In the genomic region with DNA sequence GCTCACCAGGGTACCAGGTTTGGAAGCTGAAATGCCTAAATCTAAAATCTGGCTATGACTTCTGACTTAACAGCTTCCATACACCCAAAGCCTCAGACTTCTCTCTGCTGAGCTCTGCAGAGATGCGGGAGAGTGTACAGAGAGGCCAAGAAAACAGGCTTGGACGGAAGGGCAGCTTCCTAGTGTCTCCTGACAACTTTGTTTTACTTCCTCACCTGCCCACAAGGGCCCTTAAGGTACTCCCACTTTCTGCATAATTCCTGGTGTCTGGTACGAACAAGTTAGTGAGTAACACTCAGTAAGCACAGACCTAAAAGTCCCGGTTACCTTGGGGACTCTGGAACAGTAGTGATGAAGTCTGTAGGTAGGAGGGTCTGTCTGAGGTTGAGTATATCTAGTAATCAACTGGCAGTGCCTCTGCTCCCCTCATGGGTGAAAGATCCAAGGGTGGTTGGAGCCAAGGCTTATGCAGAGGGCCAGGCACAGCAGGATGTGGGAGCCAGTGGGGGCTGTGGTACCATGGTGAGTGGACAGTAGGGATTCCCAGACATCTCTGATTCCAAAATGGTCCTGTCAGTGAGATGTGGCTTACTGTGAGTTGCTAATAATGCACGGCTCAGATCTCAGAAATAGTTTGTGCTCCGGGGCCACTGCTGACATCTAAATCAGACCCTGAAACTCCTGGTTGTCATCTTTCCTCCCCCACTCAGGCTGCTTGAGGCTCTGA, we compare ENCODE assay signal across 10 mouse cellular contexts. TPM values are rescaled to one million over a fixed set of nuclear protein-coding genes. Genes with fewer than 3 reads are reported as not detected.
DNase-seq lines count a peak whose midpoint lies in the region; ATAC-seq and TF ChIP-seq lines count a peak whose summit lies in the region.
"Had no signal": no experiment of that assay in that cellular context is flagged by ENCODE, and none has a peak within 500 bp of the region (broad histone marks: within the 10 kb centered on the region; RNA-seq: fewer than 3 reads in every experiment).

No protein-coding gene starts in this region.

- no peak for DNase-seq in hindbrain, embryonic 10.5 days (ENCODE audit: low spot score)
- DNase-seq in thymus, adult 2 months: peak; percentile 35
- no peak for DNase-seq in thymus, postnatal 10 days (ENCODE audit: low spot score in 2 of 2)
- DNase-seq in thymus, postnatal 25 days: peak; percentile 51
- DNase-seq in ovary, postnatal 14 days (ENCODE audit: low spot score): no peak
- DNase-seq in gastrocnemius, postnatal 10 days: no peak
- DNase-seq: right cerebral cortex, postnatal 25 days had no signal

- H3K4me2 ChIP-seq in hindbrain, embryonic 13.5 days: peak overlapping the region; percentile 87; the same call in 1 of the 2 replicates
- peak overlapping the region; percentile 76 for H3K4me2 ChIP-seq in limb, embryonic 13.5 days (replicated peaks)

- H3K4me3 ChIP-seq in hindbrain, embryonic 13.5 days: no peak overlapping the region
- no peak overlapping the region for H3K4me3 ChIP-seq in hindbrain, embryonic 10.5 days
- peak overlapping the region; percentile 26; the same call in 1 of the 2 replicates for H3K4me3 ChIP-seq in thymus, adult 2 months (ENCODE audit: control insufficient read depth, insufficient read depth, low read length)
- no peak overlapping the region for H3K4me3 ChIP-seq in limb, embryonic 13.5 days

- no peaks in the 10 kb centered on the region for H3K9me3 ChIP-seq in hindbrain, embryonic 13.5 days
- no peaks in the 10 kb centered on the region for H3K9me3 ChIP-seq in hindbrain, embryonic 10.5 days
- H3K9me3 ChIP-seq in limb, embryonic 13.5 days: no peaks in the 10 kb centered on the region

- 73% methylated on average over 6 of the region's 6 CpGs for WGBS in hindbrain, embryonic 13.5 days
- WGBS in hindbrain, embryonic 10.5 days: 59% methylated on average over 6 of the region's 6 CpGs
- 11% methylated on average over 6 of the region's 6 CpGs for WGBS in thymus, adult 2 months
- WGBS in limb, embryonic 13.5 days: 78% methylated on average over 6 of the region's 6 CpGs

- no peaks in the 10 kb centered on the region for H3K27me3 ChIP-seq in hindbrain, embryonic 13.5 days
- H3K27me3 ChIP-seq in hindbrain, embryonic 10.5 days (ENCODE audit: insufficient read depth, poor library complexity, severe bottlenecking): no peaks in the 10 kb centered on the region
- H3K27me3 ChIP-seq in thymus, adult 2 months (ENCODE audit: control insufficient read depth, insufficient read depth, low read length): no peaks in the 10 kb centered on the region
- no peaks in the 10 kb centered on the region for H3K27me3 ChIP-seq in limb, embryonic 13.5 days

- H3K27ac ChIP-seq in hindbrain, embryonic 13.5 days: no peak overlapping the region
- H3K27ac ChIP-seq in hindbrain, embryonic 10.5 days: no peak overlapping the region
- H3K27ac ChIP-seq in thymus, adult 2 months (ENCODE audit: control insufficient read depth, insufficient read depth, low read length): peak overlapping the region; percentile 100
- peak overlapping the region; percentile 95; the same call in 1 of the 2 replicates for H3K27ac ChIP-seq in limb, embryonic 13.5 days

- H3K36me3 ChIP-seq in hindbrain, embryonic 13.5 days: peaks cover 12% of the 10 kb centered on the region; the same call in 1 of the 2 replicates
- H3K36me3 ChIP-seq in hindbrain, embryonic 10.5 days: peaks cover 20% of the 10 kb centered on the region
- H3K36me3 ChIP-seq in thymus, adult 2 months (ENCODE audit: control insufficient read depth, insufficient read depth, low read length): peaks cover 13% of the 10 kb centered on the region
- H3K36me3 ChIP-seq in limb, embryonic 13.5 days: peaks cover 21% of the 10 kb centered on the region

- TF ChIP-seq CTCF in thymus, adult 2 months (IDR thresholded peaks at IDR 0.05; ENCODE audit: borderline replicate concordance, control insufficient read depth, extremely low read depth, insufficient read depth, low read length, poor library complexity): no peak

- no peak for TF ChIP-seq POLR2A in thymus, adult 2 months (IDR thresholded peaks at IDR 0.05; ENCODE audit: control insufficient read depth, extremely low read depth, insufficient read depth, low read length, poor library complexity)

- no peak for ATAC-seq in hindbrain, embryonic 13.5 days (ENCODE audit: low FRiP score)
- ATAC-seq in limb, embryonic 13.5 days (ENCODE audit: low FRiP score, low read depth): no peak

- peaks cover 68% of the 10 kb centered on the region for H3K4me1 ChIP-seq in hindbrain, embryonic 13.5 days (replicated peaks)
- peaks cover 66% of the 10 kb centered on the region for H3K4me1 ChIP-seq in hindbrain, embryonic 10.5 days (replicated peaks)
- H3K4me1 ChIP-seq in thymus, adult 2 months (replicated peaks; ENCODE audit: control insufficient read depth, insufficient read depth, low read length): peaks cover 43% of the 10 kb centered on the region
- peaks cover 54% of the 10 kb centered on the region for H3K4me1 ChIP-seq in limb, embryonic 13.5 days

- H3K9ac ChIP-seq in hindbrain, embryonic 13.5 days: peak overlapping the region; percentile 5; the same call in 1 of the 2 replicates
- peak overlapping the region; percentile 37; the same call in 1 of the 2 replicates for H3K9ac ChIP-seq in limb, embryonic 13.5 days

RNA-seq across cellular contexts. Expression of a gene that starts 5.1 kb away (rescaled TPM):
- 31.0 and 34.0 TPM in 2 replicates for polyA plus RNA-seq in hindbrain, embryonic 13.5 days (2015; fragmentation: Nextera tagmentation; extraction: Ambion mirVana)
- polyA plus RNA-seq in hindbrain, embryonic 10.5 days (2016; fragmentation: Nextera tagmentation; extraction: Ambion mirVana): 39.9 and 43.2 TPM in 2 replicates
- 336 and 378 TPM in 2 replicates for polyA plus RNA-seq in thymus, adult 2 months (2012; rRNA removed)
- 56.3 and 60.7 TPM in 2 replicates for polyA plus RNA-seq in limb, embryonic 13.5 days (2015; fragmentation: Nextera tagmentation; extraction: Ambion mirVana)
- 10 to 100 TPM; 42.7 to 60.3 TPM for total RNA-seq in gastrocnemius, postnatal 10 days (2021)

RNA-seq across cellular contexts. Expression of a gene that starts 29.0 kb away (rescaled TPM):
- 0.22 TPM in 1 of 2 replicates, not detected in the other for polyA plus RNA-seq in hindbrain, embryonic 13.5 days (2015; fragmentation: Nextera tagmentation; extraction: Ambion mirVana)
- polyA plus RNA-seq in hindbrain, embryonic 10.5 days (2016; fragmentation: Nextera tagmentation; extraction: Ambion mirVana): not detected in 2 replicates
- 0.40 and 0.41 TPM in 2 replicates for polyA plus RNA-seq in thymus, adult 2 months (2012; rRNA removed)
- polyA plus RNA-seq in limb, embryonic 13.5 days (2015; fragmentation: Nextera tagmentation; extraction: Ambion mirVana): not detected in 2 replicates
- total RNA-seq in gastrocnemius, postnatal 10 days (2021): under 1 TPM; 0.18 to 0.33 TPM

RNA-seq across cellular contexts. Expression of a gene that starts 35.9 kb away (rescaled TPM):
- not detected in 2 replicates for polyA plus RNA-seq in hindbrain, embryonic 13.5 days (2015; fragmentation: Nextera tagmentation; extraction: Ambion mirVana)
- polyA plus RNA-seq in hindbrain, embryonic 10.5 days (2016; fragmentation: Nextera tagmentation; extraction: Ambion mirVana): 0.10 TPM in 1 of 2 replicates, not detected in the other
- 0.13 and 0.15 TPM in 2 replicates for polyA plus RNA-seq in thymus, adult 2 months (2012; rRNA removed)
- polyA plus RNA-seq in limb, embryonic 13.5 days (2015; fragmentation: Nextera tagmentation; extraction: Ambion mirVana): 0.06 TPM in 1 of 2 replicates, not detected in the other
- not detected for total RNA-seq in gastrocnemius, postnatal 10 days (2021)
- total RNA-seq: megakaryocyte progenitor cell, adult 5-6 weeks had no signal

RNA-seq across cellular contexts. Expression of a gene that starts 46.0 kb away (rescaled TPM):
- 53.4 and 54.6 TPM in 2 replicates for polyA plus RNA-seq in hindbrain, embryonic 13.5 days (2015; fragmentation: Nextera tagmentation; extraction: Ambion mirVana)
- polyA plus RNA-seq in hindbrain, embryonic 10.5 days (2016; fragmentation: Nextera tagmentation; extraction: Ambion mirVana): 28.7 and 43.2 TPM in 2 replicates
- 6.0 TPM in 2 replicates for polyA plus RNA-seq in thymus, adult 2 months (2012; rRNA removed)
- polyA plus RNA-seq in limb, embryonic 13.5 days (2015; fragmentation: Nextera tagmentation; extraction: Ambion mirVana): 44.5 and 48.8 TPM in 2 replicates
- 10 to 100 TPM; 20.8 to 27.5 TPM for total RNA-seq in gastrocnemius, postnatal 10 days (2021)

RNA-seq across cellular contexts. Expression of a gene that starts 55.4 kb away (rescaled TPM):
- not detected in 2 replicates for polyA plus RNA-seq in hindbrain, embryonic 13.5 days (2015; fragmentation: Nextera tagmentation; extraction: Ambion mirVana)
- not detected in 2 replicates for polyA plus RNA-seq in hindbrain, embryonic 10.5 days (2016; fragmentation: Nextera tagmentation; extraction: Ambion mirVana)
- polyA plus RNA-seq in thymus, adult 2 months (2012; rRNA removed): not detected in 2 replicates
- not detected in 2 replicates for polyA plus RNA-seq in limb, embryonic 13.5 days (2015; fragmentation: Nextera tagmentation; extraction: Ambion mirVana)
- total RNA-seq in gastrocnemius, postnatal 10 days (2021): not detected
- total RNA-seq: megakaryocyte progenitor cell, adult 5-6 weeks had no signal

Comparison
In these comparisons a context has a peak if more than half of its experiments do, and no peak if none do; other contexts are left out.
1. DNase-seq: peak in thymus, adult 2 months (single experiment) and thymus, postnatal 25 days (single experiment); none in hindbrain, embryonic 10.5 days (single experiment), thymus, postnatal 10 days (0 of 2), ovary, postnatal 14 days (single experiment) and gastrocnemius, postnatal 10 days (single experiment).
2. H3K27ac ChIP-seq: peak in thymus, adult 2 months (single experiment) and limb, embryonic 13.5 days (single experiment); none in hindbrain, embryonic 13.5 days (single experiment) and hindbrain, embryonic 10.5 days (single experiment).